Mouse (Mus musculus) T-helper 17 cell (primary cell): Measurements from ENCODE around the gene Tbc1d16.
"Not testable (repeated sequence)": the region's sequence is repeated elsewhere in the genome, so short reads cannot be mapped to it uniquely, and the experiment has no call there.

ENCODE experiments used
- in situ Hi-C, 2 experiments: fragments of 300-600 bp; cut with MboI, MseI; formaldehyde crosslinking; loops; 1 replicate in 1 of 2; 2 replicates in 1 of 2; pipeline ENCODE4 v1.15.1; 2025; ENCODE audit warnings: high pct_unique_total_duplicates in 2 of 2

Gene Tbc1d16

GRCm38 (mm10) chr11:119228091-119228781 lies at the start of gene Tbc1d16, which contains the start of gene Ccdc40:
TSS of gene Tbc1d16 (minus strand) at chr11:119228499.
TSS of gene Ccdc40 (plus strand) at chr11:119228572.
- in situ Hi-C loops: no loop called here

DNA sequence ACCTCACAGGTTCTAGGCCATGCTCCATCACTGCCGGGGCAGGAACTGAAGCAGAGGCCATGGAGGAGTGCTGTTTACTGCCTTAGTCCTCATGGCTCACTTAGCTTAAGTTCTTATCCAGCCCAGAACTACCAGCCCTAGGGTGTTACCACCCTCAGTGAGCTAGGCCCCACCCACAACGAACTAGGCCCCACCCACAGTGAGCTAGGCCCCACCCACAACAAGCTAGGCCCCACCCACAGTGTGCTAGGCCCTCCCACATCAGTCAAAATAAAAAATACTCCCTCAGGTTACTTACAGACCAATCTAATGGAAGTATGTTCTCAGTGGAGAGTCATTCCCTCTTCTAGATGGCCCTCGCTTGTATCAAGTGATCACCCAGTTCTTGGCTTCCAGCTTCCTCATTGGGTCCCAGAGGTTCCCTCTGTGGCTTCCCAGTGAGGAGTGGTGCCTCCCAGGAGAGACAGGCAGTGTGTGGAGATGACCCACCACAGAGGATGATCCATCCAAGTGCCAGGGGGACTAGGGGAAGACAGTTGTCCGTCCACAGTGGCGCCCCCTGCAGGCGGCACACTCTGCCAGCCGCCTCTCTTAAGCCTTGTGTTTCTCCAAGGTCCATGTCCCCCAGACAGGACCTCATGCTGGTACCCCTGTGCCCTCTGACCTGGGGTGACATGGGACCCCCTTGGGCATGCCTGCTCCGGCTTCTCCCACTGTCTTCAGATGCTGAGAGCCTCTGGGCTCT lies 45.1 kb upstream of the Tbc1d16 start:
- in situ Hi-C loops: no loop called here

GRCm38 (mm10) chr11:119272492-119272891 lies 44.2 kb upstream of the Tbc1d16 start:
- in situ Hi-C loops: not testable (repeated sequence)

GRCm38 (mm10) chr11:119268557-119269195 lies 40.4 kb upstream of the Tbc1d16 start:
- in situ Hi-C loops: no loop called here

GRCm38 (mm10) chr11:119267768-119268556 lies 39.7 kb upstream of the Tbc1d16 start, which contains the start of gene Gaa:
TSS of gene Gaa (plus strand) at chr11:119267887.
- in situ Hi-C loops: no loop called here

DNA sequence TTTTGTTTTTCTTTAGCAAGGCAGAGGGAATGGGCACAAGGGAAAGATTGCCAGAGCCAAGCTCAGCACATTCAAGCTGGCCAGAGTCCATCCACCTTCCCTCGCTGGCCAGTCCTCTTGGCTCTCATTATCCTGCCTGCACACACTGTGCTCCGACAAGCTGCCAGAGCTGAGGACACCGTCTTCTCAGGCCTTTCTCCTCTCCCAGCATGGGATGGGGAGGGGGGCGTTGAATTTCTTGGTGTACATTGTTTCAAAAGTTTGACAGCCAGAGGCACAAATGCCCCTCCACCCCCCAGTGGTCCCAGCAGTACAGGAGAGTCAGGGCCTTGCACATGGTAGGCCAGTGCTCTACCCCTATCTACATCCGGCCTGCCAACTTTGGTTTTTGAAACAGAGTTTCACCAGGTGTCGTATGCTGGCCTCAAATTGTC lies 39.0 kb upstream of the Tbc1d16 start:
- in situ Hi-C loops: no loop called here

DNA sequence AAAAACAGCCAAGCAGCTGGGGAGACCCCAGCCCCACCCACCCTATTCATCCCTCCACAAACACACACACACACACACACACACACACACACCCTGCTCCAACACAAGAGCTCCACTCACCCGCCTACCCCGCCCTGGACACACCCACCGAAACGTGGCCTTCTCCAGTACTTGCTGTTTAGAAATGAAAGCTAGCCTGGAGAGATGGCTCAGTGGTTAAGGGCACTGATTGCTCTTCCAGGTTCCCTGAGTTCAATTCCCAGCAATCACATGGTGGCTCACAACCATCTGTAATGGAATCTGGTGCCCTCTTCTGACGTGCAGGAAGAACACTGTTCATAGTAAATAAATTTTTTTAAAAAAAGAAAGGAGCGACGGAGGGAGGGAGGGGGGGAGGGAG lies 37.5 kb upstream of the Tbc1d16 start:
- in situ Hi-C loops: no loop called here

GRCm38 (mm10) chr11:119264413-119264812 lies 36.1 kb upstream of the Tbc1d16 start:
- in situ Hi-C loops: no loop called here

DNA sequence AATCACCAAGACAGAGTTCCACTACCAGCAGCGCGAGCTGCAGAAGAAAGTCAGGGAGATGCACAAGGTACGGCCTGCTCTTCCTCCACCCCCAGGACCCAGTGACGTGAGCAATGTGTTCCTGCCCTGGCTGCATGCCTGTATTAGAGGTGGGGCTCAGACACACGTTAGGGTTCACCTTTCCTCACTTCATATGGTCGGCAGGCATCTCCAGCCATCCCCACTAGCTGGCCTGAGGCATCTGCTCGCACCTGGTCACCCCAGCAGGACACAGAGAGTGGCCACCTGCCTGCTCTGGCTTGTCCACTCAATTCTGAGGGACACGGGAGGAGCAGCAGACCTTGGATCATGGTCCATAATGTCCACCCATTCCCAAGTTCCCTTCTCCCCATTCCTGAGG lies 31.7 kb upstream of the Tbc1d16 start:
- in situ Hi-C loops: no loop called here

- in situ Hi-C loops: no loop called here
These were observed 30.4 kb upstream of the Tbc1d16 start for GRCm38 (mm10) chr11:119258572-119259322.

GRCm38 (mm10) chr11:119258216-119258571 lies 29.9 kb upstream of the Tbc1d16 start:
- in situ Hi-C loops: no loop called here

GRCm38 (mm10) chr11:119256557-119256956 lies 28.3 kb upstream of the Tbc1d16 start:
- in situ Hi-C loops: not testable (repeated sequence)

GRCm38 (mm10) chr11:119252854-119253541 lies 24.7 kb upstream of the Tbc1d16 start:
- in situ Hi-C loops: no loop called here

DNA sequence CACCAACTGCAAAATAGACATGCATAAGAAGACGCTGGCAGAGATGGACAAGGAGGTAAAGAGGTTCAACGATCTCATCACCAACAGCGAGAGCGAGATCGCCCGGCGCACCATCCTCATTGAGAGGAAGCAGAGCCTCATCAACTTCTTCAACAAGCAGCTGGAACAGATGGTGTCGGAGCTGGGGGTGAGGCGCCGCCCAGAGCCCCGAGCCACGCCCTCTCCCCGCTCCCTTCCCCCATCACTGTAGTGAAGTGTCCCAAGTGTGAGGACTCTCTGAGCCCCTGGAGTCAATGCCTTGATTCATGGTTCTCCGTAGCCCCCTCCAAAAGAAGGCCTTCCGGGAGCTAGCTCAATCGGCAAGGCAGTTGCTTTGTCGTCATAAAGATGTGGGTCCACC lies 22.7 kb upstream of the Tbc1d16 start:
- in situ Hi-C loops: no loop called here

DNA sequence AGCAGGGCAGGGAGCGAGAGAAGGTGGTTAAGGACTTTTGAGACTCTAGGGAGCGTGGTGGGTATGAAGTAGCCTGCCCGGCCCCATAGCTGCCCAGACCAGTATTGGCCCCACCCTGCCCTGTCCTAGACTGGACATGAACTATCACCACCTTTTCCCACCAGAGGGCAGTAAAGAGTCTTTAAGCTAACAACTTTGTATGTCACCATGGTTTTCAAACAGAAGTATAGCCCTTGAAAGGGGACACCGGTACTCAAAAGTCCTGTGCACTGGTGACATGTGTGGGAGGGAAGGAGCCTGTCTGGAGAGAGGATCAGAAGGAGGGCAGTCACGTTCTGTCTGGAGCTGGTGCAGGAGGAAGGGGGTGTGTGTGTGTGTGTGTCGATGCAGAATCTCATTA lies 20.7 kb upstream of the Tbc1d16 start:
- in situ Hi-C loops: no loop called here

GRCm38 (mm10) chr11:119245543-119245942 lies 17.2 kb upstream of the Tbc1d16 start:
- in situ Hi-C loops: not testable (repeated sequence)

DNA sequence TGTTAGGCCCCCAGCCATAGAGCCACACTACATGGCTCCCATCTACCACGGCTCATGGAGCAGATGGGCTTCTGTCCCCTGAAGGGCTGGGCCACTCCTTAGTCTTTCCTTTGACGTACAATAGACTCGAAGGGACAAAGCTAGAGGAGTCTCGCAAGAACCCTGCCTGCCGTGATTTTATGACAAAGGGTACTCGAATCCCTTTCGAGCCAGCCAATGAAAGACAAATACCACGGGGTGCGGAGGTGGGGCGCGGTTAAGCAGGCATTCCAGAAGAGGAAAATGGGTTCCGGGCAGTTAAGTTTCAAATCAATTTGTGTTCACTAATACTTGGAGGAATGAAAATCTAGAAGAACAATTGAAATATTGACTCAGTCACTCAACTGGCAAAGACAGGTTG lies 11.2 kb upstream of the Tbc1d16 start:
- in situ Hi-C loops: no loop called here

DNA sequence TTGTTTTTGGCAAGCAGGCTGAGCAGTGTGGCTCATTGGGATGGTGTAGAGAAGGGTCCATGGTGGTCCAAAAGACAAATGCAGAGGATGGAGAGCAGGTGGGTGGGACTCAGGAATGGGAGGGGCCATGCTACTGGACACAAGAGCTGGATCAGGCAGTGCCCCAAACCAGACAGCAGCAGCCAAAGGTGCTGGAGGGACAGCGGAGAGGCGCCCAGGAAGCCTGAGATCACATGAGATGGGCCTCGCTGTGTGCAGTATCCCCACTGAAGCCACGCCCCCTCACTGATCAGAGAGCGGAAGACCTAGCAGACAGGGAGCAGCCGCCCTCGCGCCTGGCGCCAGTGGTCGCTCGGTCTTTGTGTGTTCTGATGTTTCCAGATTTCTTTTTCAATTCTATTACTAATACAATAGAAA lies 10.0 kb upstream of the Tbc1d16 start:
- in situ Hi-C loops: no loop called here

DNA sequence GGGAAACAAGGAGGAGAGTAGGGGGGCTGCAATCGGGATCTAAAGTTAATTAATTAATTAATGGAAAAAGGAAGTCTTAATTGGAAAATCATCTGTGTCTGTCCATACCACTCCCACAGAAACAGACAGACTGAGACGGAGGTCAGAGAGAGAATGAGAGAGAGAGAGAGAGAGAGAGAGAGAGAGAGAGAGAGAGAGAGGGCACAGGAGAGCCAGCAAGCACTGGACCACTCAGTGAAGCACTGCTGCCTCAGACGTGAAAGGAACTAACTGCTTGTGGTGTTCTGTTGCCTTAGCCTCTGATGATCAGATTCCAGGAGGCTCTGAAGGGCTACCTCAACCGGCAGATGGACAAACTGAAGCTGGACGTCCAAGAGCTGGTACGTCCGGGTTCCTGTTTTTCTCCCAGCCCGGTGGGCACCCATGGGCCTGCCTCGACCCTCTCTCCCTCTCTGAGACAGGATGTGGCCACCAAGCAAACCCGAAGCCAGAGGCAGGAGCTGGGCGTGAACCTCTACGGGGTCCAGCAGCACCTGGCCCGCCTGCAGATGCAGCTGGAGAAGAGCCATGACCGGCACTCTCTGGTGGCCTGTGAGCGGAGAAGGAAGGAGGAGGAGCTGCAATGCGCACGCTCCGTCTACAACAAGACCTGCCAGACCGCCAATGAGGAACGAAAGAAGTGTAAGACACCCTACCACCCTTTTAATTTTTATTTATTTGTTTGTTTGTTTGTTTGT lies 9.4 kb upstream of the Tbc1d16 start:
- in situ Hi-C loops: no loop called here

DNA sequence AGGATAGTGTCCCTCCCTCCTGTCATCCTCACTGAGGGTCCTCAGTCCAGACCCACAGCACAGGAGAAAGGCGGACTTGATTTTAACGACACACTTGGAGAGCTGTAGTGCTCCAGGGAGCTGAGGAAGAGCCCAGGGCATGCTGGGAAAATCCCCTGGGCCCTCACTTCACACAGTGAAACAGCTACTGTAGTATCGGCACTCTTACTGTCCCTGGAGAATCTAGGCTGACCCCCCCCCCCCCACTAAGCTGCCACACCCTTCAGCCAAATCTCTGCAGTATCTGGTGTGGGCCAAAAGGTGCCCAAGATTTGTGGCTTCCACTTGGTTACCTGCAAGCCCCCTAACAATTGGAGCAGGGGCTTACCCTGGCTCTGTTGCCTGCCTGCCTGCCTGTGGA lies 8.7 kb upstream of the Tbc1d16 start:
- in situ Hi-C loops: no loop called here
